Mouse (Mus musculus) left cerebral cortex, postnatal 4 days (tissue): ENCODE results near the gene Hmgb1. TPM values are rescaled to one million over a fixed set of nuclear protein-coding genes. Genes with fewer than 3 reads are reported as not detected.
A peak's percentile ranks its signal among the peaks of the same experiment; 100 is the strongest.

Experiments used
- DNase-seq: peaks from one replicate; pipeline ENCODE4 v3.0.0-alpha.2; 2022
- intact Hi-C: fragments of 180-260 bp; cut with DNase I; formaldehyde crosslinking; loops from one replicate; pipeline ENCODE4 v1.15.1; 2025
- total RNA-seq, 2 experiments: library from RNA; stranded (reverse); gene quantifications; 2 replicates each; pipeline ENCODE4 v1.2.3; 2021

The Hmgb1 gene
- total RNA-seq, 2 experiments from 2014 or later, result 291 to 345 TPM

GRCm38 (mm10) chr5:149112559-149112958 lies 71.7 kb downstream of the Hmgb1 start:
- intact Hi-C loops, result no loop called here
- no peak for DNase-seq

GRCm38 (mm10) chr5:149109220-149109619 lies 75.1 kb downstream of the Hmgb1 start:
- no peak for DNase-seq
- intact Hi-C loops, result no loop called here

DNA sequence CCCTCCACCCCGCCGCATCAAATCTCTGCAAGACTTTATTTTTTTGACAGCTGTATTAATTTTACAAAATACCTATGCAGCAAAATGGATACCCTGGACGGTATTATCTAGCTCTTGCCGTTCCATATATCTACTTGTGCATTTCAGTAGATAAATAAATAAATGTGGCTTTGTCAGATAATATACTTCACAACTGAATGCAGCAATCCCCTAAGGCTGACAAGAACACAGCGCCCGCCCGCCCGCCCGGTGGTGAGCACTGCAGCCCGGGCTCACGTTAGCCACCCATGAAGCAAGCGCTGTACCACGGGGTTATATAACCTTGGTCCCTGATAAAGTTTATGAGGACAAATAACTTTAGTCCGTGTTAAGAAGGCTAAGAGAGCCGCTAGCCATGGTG lies 76.1 kb downstream of the Hmgb1 start:
- intact Hi-C loops, result no loop called here

DNA sequence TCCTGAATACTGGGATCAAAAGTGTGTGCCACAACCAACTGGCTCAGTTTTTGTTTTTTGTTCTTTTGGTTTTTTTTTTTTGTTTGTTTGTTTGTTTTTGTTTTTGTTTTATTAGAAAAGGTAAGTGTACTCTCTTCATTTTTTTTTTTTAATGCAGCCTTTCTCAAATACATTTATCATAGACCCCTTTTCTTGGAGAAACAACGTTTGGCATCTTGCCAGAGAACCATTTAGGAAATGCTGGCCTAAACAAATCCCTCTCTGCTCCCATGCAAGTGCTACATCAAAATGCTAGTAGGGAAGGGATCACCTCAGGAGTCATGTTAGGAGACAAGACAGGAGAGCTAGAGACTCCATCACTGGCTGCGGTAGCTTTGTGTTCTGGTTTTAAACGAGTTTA lies 76.7 kb downstream of the Hmgb1 start:
- no peak for DNase-seq
- intact Hi-C loops, result no loop called here

More for the DNA sequence above, 76.1 kb downstream of the Hmgb1 start:
- no peak for DNase-seq

- intact Hi-C loops, result no loop called here
These were observed 80.1 kb downstream of the Hmgb1 start for GRCm38 (mm10) chr5:149104096-149104725.

GRCm38 (mm10) chr5:149101869-149102268 lies 82.4 kb downstream of the Hmgb1 start:
- intact Hi-C loops, result no loop called here
- no peak for DNase-seq

More at GRCm38 (mm10) chr5:149104096-149104725, 80.1 kb downstream of the Hmgb1 start:
- no peak for DNase-seq

GRCm38 (mm10) chr5:149100091-149100490 lies 84.2 kb downstream of the Hmgb1 start:
- no peak for DNase-seq
- intact Hi-C loops, result no loop called here

DNA sequence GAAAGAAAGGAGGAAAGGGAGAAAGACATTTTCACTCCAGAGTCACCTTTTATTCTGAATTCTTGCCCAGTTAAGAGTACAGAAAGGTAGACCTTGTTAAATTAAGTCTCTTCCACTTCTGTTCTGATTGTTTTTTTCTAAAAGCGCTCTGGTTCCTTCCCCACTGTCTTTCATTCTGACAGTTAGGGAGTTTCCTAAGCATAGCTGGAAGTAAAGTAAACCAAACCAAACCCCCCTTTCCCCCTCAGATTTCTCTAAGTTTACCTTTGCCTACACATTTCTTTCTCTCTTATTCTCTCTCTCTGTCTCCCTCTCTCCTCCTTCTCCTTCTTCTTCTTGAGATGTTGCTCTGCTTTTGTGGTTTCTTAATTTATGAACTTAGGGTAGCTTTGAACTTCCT lies 85.3 kb downstream of the Hmgb1 start:
- intact Hi-C loops, result no loop called here

GRCm38 (mm10) chr5:149097841-149098240 lies 86.4 kb downstream of the Hmgb1 start:
- DNase-seq, result no peak
- intact Hi-C loops, result no loop called here

More for the DNA sequence above, 85.3 kb downstream of the Hmgb1 start:
- no peak for DNase-seq

GRCm38 (mm10) chr5:149096284-149096683 lies 88.0 kb downstream of the Hmgb1 start:
- intact Hi-C loops, result no loop called here
- DNase-seq, result no peak

DNA sequence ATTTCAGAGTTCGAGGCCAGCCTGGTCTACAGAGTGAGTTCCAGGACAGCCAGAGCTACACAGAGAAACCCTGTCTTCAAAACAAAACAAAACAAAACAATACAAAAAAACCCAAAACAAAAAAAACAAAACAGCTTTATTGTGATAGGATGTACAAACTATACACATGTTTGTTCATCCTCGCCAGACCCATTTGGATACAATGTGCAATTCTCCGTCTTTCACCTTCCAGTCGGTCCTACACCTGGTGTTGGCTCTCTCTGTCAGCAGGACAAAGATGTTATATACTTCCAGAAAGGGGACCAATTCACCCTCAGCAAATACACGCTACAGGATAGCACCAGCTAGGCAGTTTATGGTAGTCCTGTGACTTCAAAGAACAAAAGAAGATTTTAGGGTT lies 91.4 kb downstream of the Hmgb1 start:
- no peak for DNase-seq
- intact Hi-C loops, result no loop called here

DNA sequence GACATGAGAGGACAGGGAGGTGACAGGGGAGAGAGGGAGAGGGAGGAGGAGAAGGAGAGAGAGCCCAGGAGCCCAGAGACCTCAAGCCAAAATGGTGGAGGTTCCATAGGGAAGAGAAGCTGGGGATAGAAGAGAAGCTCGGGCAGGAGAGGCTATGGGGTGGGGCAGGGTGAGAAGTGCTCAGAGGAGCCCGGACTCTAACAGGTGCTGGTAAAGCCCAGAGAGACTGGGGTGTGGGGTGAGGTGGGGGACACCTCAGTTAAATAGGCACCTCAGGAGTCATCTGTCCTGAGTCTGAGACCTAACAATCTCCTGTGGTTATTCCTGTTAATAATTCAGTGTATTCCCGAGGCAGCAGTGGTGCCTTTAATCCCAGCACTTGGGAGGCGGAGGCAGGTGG lies 91.8 kb downstream of the Hmgb1 start:
- intact Hi-C loops, result no loop called here
- DNase-seq, result no peak

DNA sequence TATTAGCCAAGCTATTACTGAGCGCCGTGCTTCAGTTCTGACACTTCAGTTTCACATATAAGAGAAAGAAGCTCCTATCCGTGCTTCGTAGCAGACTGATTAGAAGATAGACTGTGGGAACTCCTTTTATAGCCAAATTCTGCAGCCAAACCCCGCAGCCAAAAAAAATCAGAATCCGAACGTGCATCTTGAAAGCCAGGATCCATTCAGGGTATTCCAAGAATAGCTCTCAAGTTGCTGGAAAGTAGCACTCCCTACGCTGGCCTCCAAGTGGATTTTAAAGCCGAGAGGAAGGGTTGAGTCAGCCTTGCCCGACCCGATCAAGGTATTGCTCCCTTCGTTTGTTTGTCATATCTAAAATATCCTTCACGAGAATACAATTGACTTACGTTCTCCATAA lies 93.0 kb downstream of the Hmgb1 start:
- DNase-seq, result no peak
- intact Hi-C loops, result no loop called here

DNA sequence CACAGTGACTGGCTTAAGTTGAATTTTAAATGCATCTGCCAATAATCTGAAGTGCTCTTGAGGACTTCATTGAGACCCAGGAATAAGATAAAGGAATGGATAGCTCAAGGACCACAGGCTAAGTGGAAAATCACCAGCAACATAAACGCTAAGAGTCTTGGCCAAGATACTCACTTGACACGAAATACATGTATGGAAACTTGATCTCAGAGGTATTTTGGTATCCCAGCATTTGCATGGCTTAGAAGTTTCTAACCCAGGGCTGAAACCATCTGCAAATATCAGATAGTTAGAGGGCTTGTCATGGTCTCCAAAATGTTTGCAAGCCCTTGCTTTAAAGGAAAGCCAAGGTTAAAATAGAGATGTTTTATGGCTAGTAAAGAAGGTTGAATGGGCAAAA lies 94.4 kb downstream of the Hmgb1 start:
- DNase-seq, result no peak
- intact Hi-C loops, result no loop called here

GRCm38 (mm10) chr5:149089456-149089855 lies 94.8 kb downstream of the Hmgb1 start:
- intact Hi-C loops, result no loop called here
- DNase-seq, result no peak

GRCm38 (mm10) chr5:149088891-149089290 lies 95.4 kb downstream of the Hmgb1 start:
- intact Hi-C loops, result no loop called here
- no peak for DNase-seq

DNA sequence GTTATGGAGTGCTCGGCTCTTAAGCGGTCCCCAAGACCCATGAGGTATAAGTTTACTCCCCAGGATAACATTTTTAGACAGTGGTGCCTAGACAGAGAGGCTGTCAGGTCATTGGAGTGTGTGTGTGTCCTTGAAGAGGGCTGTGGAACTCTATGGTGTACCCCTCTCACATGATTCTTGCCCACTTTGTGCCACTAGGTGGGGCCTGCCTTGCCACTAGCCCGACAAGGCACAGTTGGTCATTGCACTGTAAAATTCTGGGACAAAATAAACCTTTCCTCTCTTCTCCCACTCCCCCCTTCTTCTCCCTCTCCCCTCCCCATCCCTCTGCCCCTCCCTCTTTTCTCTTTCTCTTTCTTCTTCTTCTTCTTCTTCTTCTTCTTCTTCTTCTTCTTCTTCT lies 96.1 kb downstream of the Hmgb1 start:
- DNase-seq, result peak; percentile 18
- intact Hi-C loops, result no loop called here

- intact Hi-C loops, result no loop called here
These were observed 97.7 kb downstream of the Hmgb1 start for GRCm38 (mm10) chr5:149086382-149087244.

DNA sequence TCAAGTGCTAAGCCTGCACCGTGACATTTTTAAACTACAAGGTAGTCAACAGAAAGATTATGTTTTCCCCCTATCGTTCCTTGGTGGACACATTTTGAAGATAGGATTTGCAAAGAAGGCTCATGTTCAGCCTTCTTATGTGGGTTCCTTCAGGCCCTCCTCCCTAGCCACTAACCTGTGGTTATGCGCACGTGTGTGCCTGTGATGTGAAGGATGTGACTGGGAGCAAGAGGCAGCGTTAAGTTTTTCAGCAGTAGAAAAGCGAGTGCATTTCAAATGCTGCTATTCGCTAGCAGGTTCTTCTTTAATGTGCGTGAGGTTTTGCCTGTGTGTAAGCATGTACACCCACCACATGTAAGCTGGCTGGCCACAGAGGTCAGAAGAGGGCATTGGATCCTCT lies 103.8 kb downstream of the Hmgb1 start:
- intact Hi-C loops, result no loop called here
- DNase-seq, result no peak

More at GRCm38 (mm10) chr5:149086382-149087244, 97.7 kb downstream of the Hmgb1 start:
- no peak for DNase-seq

- no peak for DNase-seq
- intact Hi-C loops, result no loop called here
These were observed 104.5 kb downstream of the Hmgb1 start for GRCm38 (mm10) chr5:149079758-149080150.

GRCm38 (mm10) chr5:149079018-149079757 lies 105.1 kb downstream of the Hmgb1 start:
- intact Hi-C loops, result no loop called here
- no peak for DNase-seq
